Mouse (Mus musculus) hindbrain, embryonic 15.5 days (tissue): ENCODE results near the gene Lrpprc. TPM values are rescaled to one million over a fixed set of nuclear protein-coding genes. Genes with fewer than 3 reads are reported as not detected.

Experiments
- ATAC-seq: fragments of 200-750 bp; cut with Nextera tagmentation; 2 replicates; pipeline ENCODE4 v1.8.0; 2017; ENCODE audit warnings: low read depth, moderate number of reproducible peaks, moderate TSS enrichment; ENCODE audit not compliant: low FRiP score
- H3K27ac ChIP-seq: fragments of 300-500 bp; sonication (generic); replicated peaks from 2 replicates; pipeline ENCODE4 v1.5.1; 2015; ENCODE audit warnings: mild to moderate bottlenecking, inconsistent platforms
- H3K27me3 ChIP-seq: fragments of 300-500 bp; sonication (generic); 2 replicates; pipeline ENCODE4 v1.6.1; 2015; ENCODE audit warnings: control low read depth, inconsistent platforms
- H3K36me3 ChIP-seq: fragments of 300-500 bp; sonication (generic); 2 replicates; pipeline ENCODE4 v1.6.1; 2015; ENCODE audit warnings: control low read depth, inconsistent platforms
- H3K4me1 ChIP-seq: fragments of 300-500 bp; sonication (generic); replicated peaks from 2 replicates; pipeline ENCODE4 v1.6.1; 2015; ENCODE audit warnings: control low read depth, inconsistent platforms
- H3K4me2 ChIP-seq: fragments of 300-500 bp; sonication (generic); 2 replicates; pipeline ENCODE4 v1.6.1; 2015; ENCODE audit warnings: moderate library complexity, mild to moderate bottlenecking, inconsistent platforms
- H3K4me3 ChIP-seq: fragments of 300-500 bp; sonication (generic); 2 replicates; pipeline ENCODE4 v1.5.1; 2015; ENCODE audit warnings: mild to moderate bottlenecking, inconsistent platforms
- H3K9ac ChIP-seq: fragments of 300-500 bp; sonication (generic); 2 replicates; pipeline ENCODE4 v1.6.1; 2015; ENCODE audit warnings: inconsistent platforms
- H3K9me3 ChIP-seq: fragments of 300-500 bp; sonication (generic); 2 replicates; pipeline ENCODE4 v1.6.1; 2016; ENCODE audit warnings: control low read depth, inconsistent platforms
- WGBS: fragments of 180-500 bp; shearing (Covaris S2); methylation state at CpG from one replicate; pipeline ENCODE4 v1.1.7; 2015; 5-methylcytosine and 5-hydroxymethylcytosine counted together
- polyA plus RNA-seq: library from polyadenylated mRNA; unstranded; fragments of >200 nt; fragmentation: Nextera tagmentation; extraction: Ambion mirVana; gene quantifications from 2 replicates; pipeline ENCODE4 v1.2.1, GENCODE M21; 2015

Lrpprc gene
- polyA plus RNA-seq, 1 experiment from 2014 or later = 46.3 TPM

DNA sequence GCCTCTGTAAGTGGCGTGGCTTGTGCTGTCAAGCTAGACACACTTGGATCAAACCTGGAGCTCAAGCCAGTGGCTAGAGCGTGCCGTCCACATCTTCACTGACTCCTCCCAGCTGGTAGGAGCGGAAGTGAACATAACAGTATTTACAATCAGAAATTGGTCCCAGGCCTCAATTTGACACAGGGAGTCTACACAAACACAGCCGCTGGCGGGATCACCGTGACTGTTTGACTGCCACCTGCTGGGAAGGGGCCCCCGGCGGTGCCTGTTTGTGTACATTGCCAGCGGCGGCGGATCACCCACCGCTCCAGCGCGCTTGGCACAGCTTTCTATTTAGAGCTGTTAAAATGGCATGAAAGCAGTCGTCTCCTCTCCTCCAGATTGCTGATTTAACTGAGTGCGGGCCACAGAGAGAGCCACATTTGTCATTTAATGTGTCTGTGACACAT, 81.2 kb downstream of the Lrpprc start:
- 15% methylated on average over 17 of the region's 17 CpGs for WGBS
- peak; percentile 78 for ATAC-seq
- peak overlapping the region; percentile 36 for H3K27ac ChIP-seq
- H3K9me3 ChIP-seq = no peaks in the 10 kb centered on the region
- H3K27me3 ChIP-seq = peaks cover 15% of the 10 kb centered on the region; the same call in 1 of the 2 replicates
- no peak overlapping the region for H3K9ac ChIP-seq
- H3K36me3 ChIP-seq = peaks cover 15% of the 10 kb centered on the region
- peaks cover 18% of the 10 kb centered on the region for H3K4me1 ChIP-seq
- H3K4me2 ChIP-seq = peak overlapping the region; percentile 33
- H3K4me3 ChIP-seq = no peak overlapping the region

DNA sequence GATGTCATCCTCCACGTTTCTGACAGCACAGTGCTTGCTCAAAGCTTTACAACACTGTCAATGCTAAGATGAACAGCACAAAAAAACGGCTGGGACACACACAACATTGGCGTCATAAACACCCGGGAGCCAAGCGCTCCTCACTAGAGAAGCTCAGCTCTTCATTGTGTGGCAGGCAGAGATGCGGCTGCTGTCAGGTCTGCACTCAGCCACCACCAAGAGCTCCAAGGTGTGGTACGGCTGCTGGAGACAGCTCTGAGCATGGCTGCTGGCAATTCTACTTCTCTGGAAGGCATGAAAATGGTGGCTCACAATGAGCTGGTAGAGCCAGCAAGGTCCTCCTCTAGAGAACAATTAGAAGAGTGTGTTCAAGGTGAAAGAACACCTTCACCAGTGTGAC, 81.8 kb downstream of the Lrpprc start:
- peak; percentile 31; the same call in 1 of the 2 replicates for ATAC-seq
- peaks cover 15% of the 10 kb centered on the region; the same call in 1 of the 2 replicates for H3K27me3 ChIP-seq

DNA sequence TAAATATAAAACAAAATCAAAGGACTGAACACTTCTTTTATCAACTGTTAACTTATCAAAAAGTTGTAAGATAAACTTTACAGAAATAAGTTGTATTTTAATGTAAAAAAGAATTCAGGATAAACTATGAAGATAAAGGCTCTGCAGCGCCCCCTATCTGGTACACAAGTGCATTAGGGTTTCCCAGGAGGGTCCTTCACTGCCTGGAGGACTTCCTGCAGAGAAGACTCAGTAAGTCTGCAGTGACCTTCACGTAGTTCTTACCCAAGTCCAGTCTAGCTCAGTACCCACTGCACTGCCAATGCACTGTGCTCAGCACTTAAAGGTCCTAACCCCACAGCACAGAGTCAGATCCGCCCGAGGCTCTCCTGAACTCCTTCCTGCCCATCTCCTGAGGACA, 83.2 kb downstream of the Lrpprc start:
- ATAC-seq = no peak
- Histone ChIP-seq H3K4me1 (peaks cover 21% of the 10 kb centered on the region), H3K27me3 (0 out of 2 replicates have a peak, but pooled peaks cover 8% of the 10 kb centered on the region), H3K27ac (no peak overlapping the region), H3K4me3 (no peak overlapping the region), H3K4me2 (no peak overlapping the region), H3K36me3 (peaks cover 12% of the 10 kb centered on the region), H3K9me3 (no peaks in the 10 kb centered on the region), H3K9ac (no peak overlapping the region)
- WGBS = 74% methylated on average over 4 of the region's 4 CpGs

More for the DNA sequence above, 81.8 kb downstream of the Lrpprc start:
- H3K36me3 ChIP-seq = peaks cover 15% of the 10 kb centered on the region
- H3K4me1 ChIP-seq = peaks cover 15% of the 10 kb centered on the region
- WGBS = 80% methylated on average over 7 of the region's 7 CpGs
- H3K4me3 ChIP-seq = no peak overlapping the region
- no peak overlapping the region for H3K9ac ChIP-seq
- no peaks in the 10 kb centered on the region for H3K9me3 ChIP-seq
- H3K4me2 ChIP-seq = no peak overlapping the region
- H3K27ac ChIP-seq = peak overlapping the region; percentile 36; the same call in 1 of the 2 replicates

DNA sequence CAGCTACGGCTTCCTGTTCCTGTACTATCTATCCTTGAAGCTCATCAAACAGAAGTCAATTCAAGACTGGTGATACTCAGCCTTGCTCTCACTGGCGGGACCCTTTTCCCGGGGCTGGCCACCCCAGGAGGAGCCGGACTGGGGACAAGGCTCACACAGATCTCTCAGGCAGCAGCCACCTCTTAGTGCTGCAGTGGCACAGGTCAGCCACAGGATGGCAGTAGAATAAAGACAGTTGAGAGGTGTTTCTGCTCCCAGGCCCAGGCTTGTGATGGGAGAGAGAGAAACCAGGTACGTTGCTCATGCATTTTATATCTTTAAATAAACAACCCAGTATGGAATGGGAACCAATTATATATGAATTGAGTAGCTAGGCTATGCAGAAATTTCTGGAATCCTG, 91.9 kb downstream of the Lrpprc start:
- Histone ChIP-seq H3K9me3 (no peaks in the 10 kb centered on the region), H3K4me2 (no peak overlapping the region), H3K9ac (no peak overlapping the region), H3K4me3 (no peak overlapping the region), H3K4me1 (peaks cover 9% of the 10 kb centered on the region), H3K27ac (no peak overlapping the region), H3K36me3 (no peaks in the 10 kb centered on the region), H3K27me3 (0 out of 2 replicates have a peak, but pooled peaks cover 5% of the 10 kb centered on the region)
- WGBS = 19% methylated on average over 5 of the region's 5 CpGs
- ATAC-seq = no peak

DNA sequence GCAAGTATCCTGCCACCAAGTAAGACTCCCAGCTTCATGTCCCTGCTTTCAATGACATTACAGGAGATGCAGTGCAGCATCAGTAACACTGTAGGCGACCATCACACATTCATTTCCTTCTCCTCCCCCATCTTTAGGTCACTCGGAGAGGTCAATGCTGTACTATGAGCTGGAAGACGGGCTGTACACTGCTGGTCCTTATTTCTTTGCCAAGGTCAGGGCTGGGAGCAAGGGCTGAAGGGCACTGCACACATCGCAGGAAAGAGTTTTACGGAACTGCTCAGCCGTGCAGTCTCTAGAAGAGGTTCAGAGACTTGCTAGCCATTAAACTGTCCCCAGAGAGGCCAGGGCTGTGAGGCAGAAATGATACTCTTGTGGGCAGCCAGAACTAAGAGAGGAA, 94.1 kb downstream of the Lrpprc start:
- H3K27me3 ChIP-seq = 0 out of 2 replicates have a peak, but pooled peaks cover 5% of the 10 kb centered on the region
- H3K4me3 ChIP-seq = no peak overlapping the region
- no peaks in the 10 kb centered on the region for H3K9me3 ChIP-seq
- H3K4me2 ChIP-seq = no peak overlapping the region
- WGBS = 66% methylated on average over 6 of the region's 6 CpGs
- no peaks in the 10 kb centered on the region for H3K36me3 ChIP-seq
- no peaks in the 10 kb centered on the region for H3K4me1 ChIP-seq
- no peak for ATAC-seq
- H3K27ac ChIP-seq = no peak overlapping the region
- no peak overlapping the region for H3K9ac ChIP-seq

DNA sequence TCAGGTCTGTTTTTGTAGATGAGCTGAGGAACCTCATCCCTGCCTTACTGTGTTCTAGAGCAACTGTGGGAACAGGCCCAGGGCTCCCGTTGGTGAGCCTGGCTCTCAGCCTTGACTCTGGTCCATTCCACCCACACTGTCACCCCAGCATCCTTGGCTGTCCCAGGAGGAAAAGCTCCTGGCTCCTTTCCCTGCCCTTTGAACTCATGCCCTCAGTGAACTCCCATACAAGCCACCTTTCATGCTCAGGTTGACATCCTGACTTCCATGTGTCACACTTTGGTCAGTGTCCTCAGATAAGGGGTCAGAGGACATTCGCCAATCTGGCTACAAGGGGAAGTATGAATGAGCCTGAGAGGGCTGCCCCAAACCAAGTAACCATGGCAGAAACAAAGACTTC, 96.8 kb downstream of the Lrpprc start:
- Histone ChIP-seq H3K4me1 (no peaks in the 10 kb centered on the region), H3K9ac (no peak overlapping the region), H3K4me2 (no peak overlapping the region), H3K9me3 (no peaks in the 10 kb centered on the region), H3K36me3 (no peaks in the 10 kb centered on the region), H3K27ac (no peak overlapping the region), H3K4me3 (no peak overlapping the region), H3K27me3 (0 out of 2 replicates have a peak, but pooled peaks cover 5% of the 10 kb centered on the region)
- WGBS = 79% methylated on average over 2 of the region's 2 CpGs
- no peak for ATAC-seq

DNA sequence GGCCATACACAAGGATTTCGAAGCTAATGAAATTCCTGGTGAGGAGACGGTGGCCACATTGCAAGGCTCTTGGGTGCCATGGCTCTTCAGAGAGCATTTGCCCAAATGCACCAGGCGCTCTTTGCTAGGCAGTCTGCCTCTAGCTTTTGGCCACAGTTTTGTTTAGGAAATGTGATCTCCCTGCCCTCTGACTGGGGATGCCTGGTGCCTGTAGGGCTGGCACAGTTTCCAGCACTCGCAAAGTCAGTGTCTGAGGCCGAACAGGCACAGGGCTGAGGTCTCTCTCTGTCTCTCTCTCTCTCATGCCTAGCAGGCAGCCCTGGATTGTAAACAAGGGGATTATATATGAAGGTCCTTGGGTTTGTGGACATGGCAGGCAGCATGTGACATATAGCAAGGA, 100.5 kb downstream of the Lrpprc start:
- H3K4me3 ChIP-seq = no peak overlapping the region
- no peaks in the 10 kb centered on the region for H3K9me3 ChIP-seq
- WGBS = 84% methylated on average over 5 of the region's 5 CpGs
- no peaks in the 10 kb centered on the region for H3K36me3 ChIP-seq
- no peak overlapping the region for H3K4me2 ChIP-seq
- no peak for ATAC-seq
- no peaks in the 10 kb centered on the region for H3K4me1 ChIP-seq
- no peak overlapping the region for H3K9ac ChIP-seq
- H3K27me3 ChIP-seq = no peaks in the 10 kb centered on the region
- no peak overlapping the region for H3K27ac ChIP-seq

DNA sequence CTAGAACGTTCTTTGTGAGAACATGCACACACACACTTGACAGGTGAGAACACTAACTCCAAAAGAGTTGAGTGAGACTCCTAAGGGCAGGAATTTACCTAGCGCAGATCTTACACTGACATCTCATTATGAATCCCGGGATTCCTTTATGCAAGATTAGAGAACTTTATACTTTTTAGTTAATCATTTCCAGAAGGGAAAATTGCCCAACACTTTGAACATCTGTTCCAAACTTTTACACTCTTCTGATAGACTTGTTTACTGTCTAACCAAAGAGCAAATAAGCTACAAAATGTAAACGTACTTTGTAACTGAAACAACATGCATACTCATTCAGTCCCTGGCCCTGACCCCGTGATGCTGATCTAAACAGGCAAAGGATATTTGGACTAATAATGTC, 101.3 kb downstream of the Lrpprc start:
- no peak overlapping the region for H3K4me2 ChIP-seq
- H3K4me1 ChIP-seq = no peaks in the 10 kb centered on the region
- no peak overlapping the region for H3K9ac ChIP-seq
- WGBS = 95% methylated on average over 5 of the region's 5 CpGs
- no peak overlapping the region for H3K27ac ChIP-seq
- H3K4me3 ChIP-seq = no peak overlapping the region
- H3K27me3 ChIP-seq = no peaks in the 10 kb centered on the region
- H3K36me3 ChIP-seq = no peaks in the 10 kb centered on the region
- no peaks in the 10 kb centered on the region for H3K9me3 ChIP-seq
- no peak for ATAC-seq

DNA sequence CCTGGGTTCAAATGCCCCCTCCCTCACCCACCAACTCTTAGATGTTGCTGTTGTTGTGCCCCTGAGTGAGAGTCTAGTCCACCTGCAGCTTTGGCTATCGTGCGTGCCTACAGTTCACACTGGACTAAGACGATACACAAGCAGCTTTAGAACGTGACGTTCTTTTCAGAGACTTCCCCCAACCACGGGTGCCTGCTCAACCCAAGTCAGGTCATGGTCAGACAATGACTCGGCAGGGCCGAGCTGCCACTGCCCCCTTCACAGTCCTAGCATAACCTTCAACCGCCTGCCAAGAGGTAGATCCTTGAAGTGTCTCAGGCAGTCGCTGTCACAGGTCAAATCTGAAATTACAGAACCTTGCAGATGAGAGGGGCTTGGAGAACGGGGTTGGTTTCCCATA, 101.8 kb downstream of the Lrpprc start:
- WGBS = 91% methylated on average over 11 of the region's 11 CpGs
- Histone ChIP-seq H3K4me3 (no peak overlapping the region), H3K9ac (no peak overlapping the region)

DNA sequence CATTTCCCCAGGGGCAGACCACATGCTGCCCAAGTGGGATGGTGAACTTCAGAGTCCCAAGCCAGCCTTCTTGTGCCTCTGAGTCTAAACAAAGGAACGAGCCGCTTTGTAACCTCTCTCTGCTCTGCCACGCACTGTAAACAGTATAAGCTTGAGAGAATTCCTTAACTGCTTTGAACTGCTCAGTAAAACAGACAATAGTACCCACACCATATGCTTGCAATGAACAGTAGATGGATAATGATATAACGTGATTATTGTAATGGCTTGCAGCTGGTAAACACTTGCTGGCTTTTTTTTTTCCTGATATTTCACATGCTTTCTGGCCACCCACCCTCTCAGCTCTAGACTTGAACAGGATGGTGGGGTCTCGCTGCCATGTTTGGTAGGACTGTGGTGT, 102.6 kb downstream of the Lrpprc start:
- Histone ChIP-seq H3K27me3 (no peaks in the 10 kb centered on the region), H3K27ac (no peak overlapping the region), H3K36me3 (no peaks in the 10 kb centered on the region), H3K4me2 (no peak overlapping the region), H3K9ac (no peak overlapping the region), H3K9me3 (no peaks in the 10 kb centered on the region), H3K4me1 (no peaks in the 10 kb centered on the region), H3K4me3 (no peak overlapping the region)
- 63% methylated on average over 5 of the region's 5 CpGs for WGBS
- ATAC-seq = no peak

More for the DNA sequence above, 101.8 kb downstream of the Lrpprc start:
- H3K36me3 ChIP-seq = no peaks in the 10 kb centered on the region
- H3K4me1 ChIP-seq = no peaks in the 10 kb centered on the region
- H3K4me2 ChIP-seq = no peak overlapping the region
- H3K27me3 ChIP-seq = no peaks in the 10 kb centered on the region
- no peak for ATAC-seq
- H3K27ac ChIP-seq = no peak overlapping the region
- no peaks in the 10 kb centered on the region for H3K9me3 ChIP-seq

DNA sequence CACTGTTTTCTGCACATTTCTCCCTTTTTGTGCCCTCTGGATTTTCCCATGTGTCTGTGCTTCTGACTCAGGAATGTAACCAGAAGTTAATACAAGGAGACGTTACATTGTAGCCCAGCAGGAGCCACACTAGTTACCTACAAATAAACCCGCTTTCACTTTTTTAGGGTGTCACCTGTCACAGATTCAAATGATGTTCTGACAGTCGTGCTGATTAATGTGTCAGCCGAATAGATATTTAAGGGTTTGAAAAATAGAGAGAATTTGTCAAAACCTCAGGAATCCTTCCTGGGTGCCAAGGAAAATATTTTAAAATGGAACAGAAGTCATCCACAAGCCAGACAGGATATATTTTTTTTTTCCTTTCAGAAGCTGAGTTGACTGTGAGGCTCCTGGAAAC, 105.3 kb downstream of the Lrpprc start:
- Histone ChIP-seq H3K27ac (no peak overlapping the region), H3K4me3 (no peak overlapping the region), H3K36me3 (no peaks in the 10 kb centered on the region), H3K9me3 (no peaks in the 10 kb centered on the region), H3K9ac (no peak overlapping the region), H3K27me3 (no peaks in the 10 kb centered on the region), H3K4me2 (no peak overlapping the region), H3K4me1 (no peaks in the 10 kb centered on the region)
- ATAC-seq = no peak
- WGBS = 79% methylated on average over 4 of the region's 4 CpGs

DNA sequence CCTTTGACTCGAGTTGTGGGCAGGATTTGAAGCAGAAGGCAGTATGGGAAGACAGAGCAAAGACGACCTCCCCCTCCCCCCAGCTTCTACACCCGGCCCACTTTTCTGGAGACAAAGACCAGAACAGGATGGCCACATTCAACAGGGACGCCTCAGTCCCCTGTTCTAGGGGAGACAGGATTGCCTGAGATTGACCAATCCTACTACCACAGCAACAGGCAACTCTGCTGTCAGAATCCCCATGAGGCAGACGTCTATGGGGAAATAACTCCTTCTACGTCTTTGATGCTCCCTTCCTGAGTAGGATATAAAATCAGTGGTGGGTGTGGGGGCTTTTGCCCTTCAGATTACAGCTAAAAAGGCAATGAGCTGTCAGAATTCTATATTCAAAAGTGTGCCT, 106.3 kb downstream of the Lrpprc start:
- Histone ChIP-seq H3K36me3 (no peaks in the 10 kb centered on the region), H3K4me2 (no peak overlapping the region), H3K9me3 (no peaks in the 10 kb centered on the region), H3K27me3 (no peaks in the 10 kb centered on the region), H3K9ac (no peak overlapping the region), H3K4me3 (no peak overlapping the region), H3K27ac (no peak overlapping the region), H3K4me1 (no peaks in the 10 kb centered on the region)
- WGBS = 45% methylated on average over 6 of the region's 6 CpGs
- ATAC-seq = no peak
